Mouse (Mus musculus): ENCODE data around the gene Odf2l.

Odf2l gene

GRCm38 (mm10) chr3:145191972-145192371 is 73.6 kb downstream of the Odf2l start:
- in situ Hi-C loops (cut with MboI; ENCODE audit: unreplicated experiment in 2 of 2): no loop called here

- in situ Hi-C loops (cut with MboI; ENCODE audit: unreplicated experiment in 2 of 2): no loop called here
Observed at GRCm38 (mm10) chr3:145195240-145195923, 77.0 kb downstream of the Odf2l start.

GRCm38 (mm10) chr3:145198050-145198449 is 79.7 kb downstream of the Odf2l start:
- in situ Hi-C loops (cut with MboI; ENCODE audit: unreplicated experiment in 2 of 2): no loop called here
